Mouse (Mus musculus): ENCODE measurements around the gene Gm20425. TPM values are rescaled to one million over a fixed set of nuclear protein-coding genes. Genes with fewer than 3 reads are reported as not detected.

Gm20425 gene
- polyA plus RNA-seq, 1 experiment from 2014 or later: 0.68 TPM

DNA sequence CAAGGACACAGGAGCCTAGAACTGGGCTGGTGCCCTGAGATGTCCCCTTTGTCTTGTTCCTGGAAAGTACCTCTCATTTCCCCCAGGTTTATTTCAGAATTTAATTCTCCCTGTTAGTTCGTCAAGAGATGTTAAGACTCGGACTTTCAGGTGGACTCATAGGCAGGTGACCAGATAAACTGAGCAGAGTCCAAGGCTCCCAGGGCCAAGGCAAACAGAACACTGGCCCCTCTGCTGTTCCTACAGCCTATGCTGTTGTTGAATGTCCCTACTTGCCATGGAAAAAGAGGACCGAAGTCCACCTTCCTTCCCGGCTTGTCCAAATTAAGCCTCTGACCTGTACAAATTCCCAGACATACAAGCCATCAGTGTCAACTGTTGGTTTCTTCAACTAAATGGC lies 13.5 kb upstream of the Gm20425 start:
- no peak overlapping the region for H3K4me2 ChIP-seq (ENCODE audit: low read depth, low read length)
- no peaks in the 10 kb centered on the region for H3K4me1 ChIP-seq (ENCODE audit: control insufficient read depth, insufficient read depth, low read length)
- no peak overlapping the region for H3K9ac ChIP-seq (replicated peaks; ENCODE audit: low read depth, low read length)
- no peak overlapping the region for H3K4me3 ChIP-seq (ENCODE audit: low read depth, low read length)
- ATAC-seq (ENCODE audit: low read depth): no peak
- no peaks in the 10 kb centered on the region for H3K9me3 ChIP-seq (ENCODE audit: control insufficient read depth, low read length)
- 91% methylated on average over 4 of the region's 4 CpGs for WGBS
- no peaks in the 10 kb centered on the region for H3K36me3 ChIP-seq (ENCODE audit: control insufficient read depth, insufficient read depth, low read length)
- no peaks in the 10 kb centered on the region for H3K27me3 ChIP-seq (ENCODE audit: control insufficient read depth, insufficient read depth, low read length)
- H3K27ac ChIP-seq (ENCODE audit: low read depth, low read length): no peak overlapping the region

DNA sequence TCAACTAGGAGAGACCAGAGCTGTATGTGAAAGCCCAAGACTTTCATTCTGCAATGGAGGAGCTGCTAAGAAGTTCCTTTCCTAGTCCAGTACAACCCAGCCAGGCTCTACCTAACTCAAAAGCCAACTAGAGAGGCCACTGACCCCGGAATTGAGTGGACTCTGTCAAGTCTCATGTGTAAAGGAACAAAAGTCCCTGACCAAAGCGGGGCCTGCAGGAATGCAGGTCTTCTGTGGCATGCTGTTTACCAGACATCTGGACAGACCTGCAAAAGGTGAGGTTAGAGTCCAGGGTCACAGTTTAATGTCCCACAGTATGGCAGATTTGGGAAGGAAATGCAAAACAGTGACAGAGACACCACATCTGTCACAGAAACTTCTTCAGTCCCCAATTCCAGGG lies 11.1 kb upstream of the Gm20425 start:
- 90% methylated on average over 2 of the region's 2 CpGs for WGBS
- H3K9me3 ChIP-seq (ENCODE audit: control insufficient read depth, low read length): no peaks in the 10 kb centered on the region
- no peak for ATAC-seq (ENCODE audit: low read depth)
- no peaks in the 10 kb centered on the region for H3K27me3 ChIP-seq (ENCODE audit: control insufficient read depth, insufficient read depth, low read length)
- H3K4me2 ChIP-seq (ENCODE audit: low read depth, low read length): no peak overlapping the region
- H3K27ac ChIP-seq (ENCODE audit: low read depth, low read length): no peak overlapping the region
- H3K36me3 ChIP-seq (ENCODE audit: control insufficient read depth, insufficient read depth, low read length): no peaks in the 10 kb centered on the region
- no peak overlapping the region for H3K9ac ChIP-seq (replicated peaks; ENCODE audit: low read depth, low read length)
- no peak overlapping the region for H3K4me3 ChIP-seq (ENCODE audit: low read depth, low read length)
- no peaks in the 10 kb centered on the region for H3K4me1 ChIP-seq (ENCODE audit: control insufficient read depth, insufficient read depth, low read length)

DNA sequence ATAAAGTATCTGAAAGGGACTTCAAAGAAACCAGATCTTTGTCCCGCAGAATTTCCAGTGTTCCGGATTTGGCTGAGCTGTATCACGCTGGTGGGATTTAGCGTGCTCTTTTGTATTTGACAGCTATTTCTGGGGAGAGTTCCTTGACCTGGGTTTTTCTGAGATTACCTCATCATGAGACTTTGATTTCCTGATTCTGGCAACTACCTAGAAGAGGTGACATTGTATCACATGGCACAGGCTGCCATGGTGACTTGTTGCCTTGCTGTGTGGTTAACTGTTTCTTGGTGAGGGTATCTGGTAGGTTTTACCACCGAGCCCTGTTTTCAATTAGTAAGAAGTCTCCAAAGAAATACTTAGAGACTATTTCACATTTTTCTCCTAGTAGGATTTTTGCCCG lies 9.4 kb upstream of the Gm20425 start:
- Histone ChIP-seq H3K9me3 (ENCODE audit: control insufficient read depth, low read length) (no peaks in the 10 kb centered on the region), H3K4me2 (ENCODE audit: low read depth, low read length) (no peak overlapping the region), H3K9ac (replicated peaks; ENCODE audit: low read depth, low read length) (no peak overlapping the region), H3K27ac (ENCODE audit: low read depth, low read length) (no peak overlapping the region), H3K4me3 (ENCODE audit: low read depth, low read length) (no peak overlapping the region), H3K27me3 (ENCODE audit: control insufficient read depth, insufficient read depth, low read length) (no peaks in the 10 kb centered on the region), H3K36me3 (ENCODE audit: control insufficient read depth, insufficient read depth, low read length) (no peaks in the 10 kb centered on the region), H3K4me1 (ENCODE audit: control insufficient read depth, insufficient read depth, low read length) (no peaks in the 10 kb centered on the region)
- WGBS: 94% methylated on average over 6 of the region's 6 CpGs
- ATAC-seq (ENCODE audit: low read depth): no peak

DNA sequence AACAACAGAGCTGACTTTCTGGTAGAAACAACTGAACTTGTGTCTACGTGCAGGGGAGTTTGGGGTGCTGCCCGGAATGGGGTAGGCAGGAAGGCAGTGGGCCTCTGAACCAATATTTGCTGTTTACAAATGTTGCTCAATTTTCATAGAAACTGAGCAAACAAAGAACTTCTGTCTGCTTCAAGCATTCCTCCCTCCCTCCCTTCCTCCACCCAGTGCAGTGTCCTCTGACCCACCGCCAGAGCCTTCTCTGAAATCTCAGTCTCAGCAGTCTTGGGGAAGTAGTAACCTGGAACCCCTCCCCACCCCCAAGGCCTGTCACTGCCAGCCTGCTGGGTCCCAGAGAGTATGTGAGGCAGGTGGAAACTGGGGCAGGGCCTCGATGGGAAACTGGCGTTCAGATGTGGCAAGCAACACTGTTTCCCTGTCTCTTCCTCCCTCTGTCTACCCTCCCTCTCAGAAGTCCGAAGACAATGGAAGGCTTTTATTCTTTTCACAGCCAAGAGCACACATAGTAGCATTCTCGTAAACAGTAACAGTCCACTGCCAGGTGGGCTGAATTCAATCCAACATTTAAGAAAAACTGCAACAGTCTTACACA lies 4.6 kb upstream of the Gm20425 start:
- H3K4me2 ChIP-seq (ENCODE audit: low read depth, low read length): no peak overlapping the region

DNA sequence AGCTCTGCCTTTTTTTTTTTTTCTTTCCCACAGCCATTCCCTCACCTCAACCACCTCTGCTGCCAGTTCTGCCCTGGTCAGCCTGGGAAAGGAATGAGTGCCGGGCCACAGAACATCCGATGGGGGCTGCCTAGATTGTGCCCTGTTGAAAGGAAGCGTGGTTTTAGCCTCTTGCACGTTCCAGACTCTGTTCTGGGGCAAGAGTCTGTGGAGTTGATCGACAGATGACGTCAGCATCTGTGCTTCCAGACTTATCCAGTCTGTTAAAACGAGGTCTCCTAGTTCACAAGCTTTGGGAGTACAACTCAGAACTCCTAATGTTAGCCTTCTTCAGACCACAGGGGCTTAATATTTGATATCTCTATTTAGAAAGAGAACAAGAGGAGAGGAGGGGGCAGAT lies 4.0 kb upstream of the Gm20425 start:
- Histone ChIP-seq H3K9me3 (ENCODE audit: control insufficient read depth, low read length) (no peaks in the 10 kb centered on the region), H3K4me2 (ENCODE audit: low read depth, low read length) (no peak overlapping the region), H3K4me1 (ENCODE audit: control insufficient read depth, insufficient read depth, low read length) (no peaks in the 10 kb centered on the region), H3K27ac (ENCODE audit: low read depth, low read length) (no peak overlapping the region), H3K27me3 (ENCODE audit: control insufficient read depth, insufficient read depth, low read length) (no peaks in the 10 kb centered on the region), H3K4me3 (ENCODE audit: low read depth, low read length) (no peak overlapping the region), H3K9ac (replicated peaks; ENCODE audit: low read depth, low read length) (no peak overlapping the region), H3K36me3 (ENCODE audit: control insufficient read depth, insufficient read depth, low read length) (no peaks in the 10 kb centered on the region)
- 87% methylated on average over 7 of the region's 7 CpGs for WGBS
- ATAC-seq (ENCODE audit: low read depth): no peak

More for the DNA sequence above, 4.6 kb upstream of the Gm20425 start:
- no peak overlapping the region for H3K4me3 ChIP-seq (ENCODE audit: low read depth, low read length)
- H3K36me3 ChIP-seq (ENCODE audit: control insufficient read depth, insufficient read depth, low read length): no peaks in the 10 kb centered on the region
- no peaks in the 10 kb centered on the region for H3K27me3 ChIP-seq (ENCODE audit: control insufficient read depth, insufficient read depth, low read length)
- H3K9ac ChIP-seq (replicated peaks; ENCODE audit: low read depth, low read length): no peak overlapping the region
- no peak for ATAC-seq (ENCODE audit: low read depth)
- no peak overlapping the region for H3K27ac ChIP-seq (ENCODE audit: low read depth, low read length)
- WGBS: 63% methylated on average over 7 of the region's 7 CpGs
- H3K9me3 ChIP-seq (ENCODE audit: control insufficient read depth, low read length): no peaks in the 10 kb centered on the region
- H3K4me1 ChIP-seq (ENCODE audit: control insufficient read depth, insufficient read depth, low read length): no peaks in the 10 kb centered on the region

DNA sequence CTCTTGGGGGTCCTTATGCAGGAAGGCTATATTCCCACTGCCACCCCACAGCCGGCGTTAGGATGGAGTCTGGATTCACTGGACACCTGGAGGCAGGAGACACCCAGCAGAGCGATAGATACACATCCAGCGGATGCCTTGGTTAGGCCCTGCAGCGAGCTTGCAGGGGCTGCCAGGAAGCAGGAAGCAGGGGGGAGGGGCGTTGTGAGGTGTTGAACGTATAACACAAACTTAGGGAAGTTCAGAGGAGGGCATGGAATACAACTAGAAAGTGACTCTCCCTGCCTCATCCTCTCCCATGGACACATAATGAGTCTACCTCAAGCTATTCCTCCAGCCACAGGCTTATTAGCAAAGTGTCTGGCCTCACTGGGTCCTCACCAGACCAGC lies 2.9 kb upstream of the Gm20425 start:
- no peaks in the 10 kb centered on the region for H3K4me1 ChIP-seq (ENCODE audit: control insufficient read depth, insufficient read depth, low read length)
- no peak overlapping the region for H3K4me3 ChIP-seq (ENCODE audit: low read depth, low read length)
- WGBS: 63% methylated on average over 7 of the region's 7 CpGs
- no peak overlapping the region for H3K9ac ChIP-seq (replicated peaks; ENCODE audit: low read depth, low read length)
- no peaks in the 10 kb centered on the region for H3K27me3 ChIP-seq (ENCODE audit: control insufficient read depth, insufficient read depth, low read length)
- no peaks in the 10 kb centered on the region for H3K36me3 ChIP-seq (ENCODE audit: control insufficient read depth, insufficient read depth, low read length)
- ATAC-seq (ENCODE audit: low read depth): no peak
- H3K27ac ChIP-seq (ENCODE audit: low read depth, low read length): no peak overlapping the region
- H3K4me2 ChIP-seq (ENCODE audit: low read depth, low read length): no peak overlapping the region
- no peaks in the 10 kb centered on the region for H3K9me3 ChIP-seq (ENCODE audit: control insufficient read depth, low read length)

DNA sequence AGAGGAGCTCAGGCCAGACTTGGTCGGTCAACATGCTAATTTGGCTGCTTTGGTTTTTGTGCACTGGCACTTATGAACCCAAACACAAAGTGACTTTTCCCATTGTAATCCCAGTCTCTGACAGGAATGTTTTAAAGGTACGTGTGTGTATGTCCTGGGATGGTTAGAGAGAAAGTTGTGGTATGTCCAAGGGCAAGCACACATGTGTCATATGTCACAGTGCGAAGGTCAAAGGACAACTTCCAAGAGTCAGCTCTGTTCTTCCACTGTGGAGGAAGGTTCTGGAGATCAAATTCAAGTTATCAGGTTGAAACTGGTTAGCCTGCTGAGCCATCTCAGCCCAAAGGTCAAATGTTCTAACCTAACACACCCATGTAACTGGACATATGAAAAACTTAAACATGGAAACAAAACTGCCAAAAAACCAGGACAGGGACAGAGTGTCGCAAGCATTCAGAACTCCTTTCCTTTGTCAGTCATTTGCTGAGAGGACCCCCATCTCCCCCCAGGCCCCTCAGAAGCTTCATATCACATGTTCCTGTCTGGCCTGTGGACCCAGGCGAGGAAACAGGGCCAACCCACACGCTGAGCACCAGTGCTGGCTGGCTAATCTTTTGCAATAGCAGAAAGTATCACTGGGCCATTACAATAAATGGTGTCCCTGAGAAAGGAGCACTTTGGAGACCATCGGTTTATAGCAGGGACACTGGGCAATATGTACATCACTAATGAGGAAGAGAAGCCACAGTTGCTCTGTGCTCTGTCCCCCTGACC lies 2.3 kb upstream of the Gm20425 start:
- H3K4me2 ChIP-seq (ENCODE audit: low read depth, low read length): no peak overlapping the region
- 94% methylated on average over 7 of the region's 7 CpGs for WGBS
- H3K27me3 ChIP-seq (ENCODE audit: control insufficient read depth, insufficient read depth, low read length): no peaks in the 10 kb centered on the region
- H3K9ac ChIP-seq (replicated peaks; ENCODE audit: low read depth, low read length): no peak overlapping the region
- ATAC-seq (ENCODE audit: low read depth): no peak
- H3K27ac ChIP-seq (ENCODE audit: low read depth, low read length): no peak overlapping the region
- no peaks in the 10 kb centered on the region for H3K4me1 ChIP-seq (ENCODE audit: control insufficient read depth, insufficient read depth, low read length)
- no peak overlapping the region for H3K4me3 ChIP-seq (ENCODE audit: low read depth, low read length)
- H3K9me3 ChIP-seq (ENCODE audit: control insufficient read depth, low read length): no peaks in the 10 kb centered on the region
- no peaks in the 10 kb centered on the region for H3K36me3 ChIP-seq (ENCODE audit: control insufficient read depth, insufficient read depth, low read length)

DNA sequence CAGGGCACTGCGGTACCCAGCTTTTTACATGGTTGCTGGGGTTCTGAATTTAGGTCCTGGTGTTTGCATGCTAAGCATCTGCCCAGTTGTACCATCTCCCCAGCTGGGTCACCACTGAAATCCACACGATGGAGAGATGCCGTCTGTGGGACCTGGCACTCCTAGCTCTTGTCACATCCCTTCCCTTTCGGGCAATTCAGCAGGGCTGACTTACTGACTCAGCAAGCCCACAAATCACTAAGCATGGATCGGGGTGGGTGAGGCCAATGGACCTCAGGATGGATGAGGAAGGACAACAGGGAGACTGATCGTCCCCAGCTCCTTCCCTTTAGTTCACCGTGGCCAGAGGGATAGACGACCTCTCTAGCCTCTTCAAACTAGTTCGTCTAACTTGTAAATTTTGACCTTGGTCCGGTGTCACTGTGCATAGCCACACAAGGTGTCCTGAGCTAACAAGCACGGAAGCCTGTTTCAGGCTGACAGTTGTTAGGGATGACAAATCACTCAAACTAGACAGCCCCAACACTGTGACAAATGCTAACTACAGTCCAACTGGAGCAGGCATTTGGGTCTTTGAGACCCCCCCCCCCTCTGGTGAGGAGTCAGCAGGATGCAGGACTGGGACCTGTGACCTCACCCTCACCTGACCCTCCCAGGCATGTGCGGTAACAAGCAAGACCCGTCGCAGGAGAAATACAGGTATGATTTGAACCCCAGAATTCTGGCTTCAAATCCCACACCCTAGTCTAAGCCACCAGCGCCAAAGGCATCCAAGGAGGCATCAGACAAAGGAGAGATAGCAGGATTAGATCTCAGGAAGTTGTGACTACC lies 855 bp downstream of the Gm20425 start:
- Histone ChIP-seq H3K4me3 (ENCODE audit: low read depth, low read length) (no peak overlapping the region), H3K27ac (ENCODE audit: low read depth, low read length) (no peak overlapping the region)

More for the DNA sequence above, 855 bp downstream of the Gm20425 start:
- no peaks in the 10 kb centered on the region for H3K9me3 ChIP-seq (ENCODE audit: control insufficient read depth, low read length)
- H3K27me3 ChIP-seq (ENCODE audit: control insufficient read depth, insufficient read depth, low read length): no peaks in the 10 kb centered on the region
- H3K9ac ChIP-seq (replicated peaks; ENCODE audit: low read depth, low read length): no peak overlapping the region
- 83% methylated on average over 15 of the region's 15 CpGs for WGBS
- ATAC-seq (ENCODE audit: low read depth): no peak
- H3K4me2 ChIP-seq (ENCODE audit: low read depth, low read length): no peak overlapping the region
- H3K4me1 ChIP-seq (ENCODE audit: control insufficient read depth, insufficient read depth, low read length): no peaks in the 10 kb centered on the region
- no peaks in the 10 kb centered on the region for H3K36me3 ChIP-seq (ENCODE audit: control insufficient read depth, insufficient read depth, low read length)

Measured in neural tube, embryonic 14.5 days (tissue).